Mouse (Mus musculus): ENCODE results near the gene Prtn3.

GRCm38 (mm10) chr10:79862049-79862788 lies 12.1 kb upstream of the Prtn3 start:
- TF ChIP-seq CTCF (IDR thresholded peaks at IDR 0.05) (no peak), EP300 (IDR thresholded peaks at IDR 0.05) (no peak)
